ENCODE assay signal across 9 mouse cellular contexts in the genomic region with DNA sequence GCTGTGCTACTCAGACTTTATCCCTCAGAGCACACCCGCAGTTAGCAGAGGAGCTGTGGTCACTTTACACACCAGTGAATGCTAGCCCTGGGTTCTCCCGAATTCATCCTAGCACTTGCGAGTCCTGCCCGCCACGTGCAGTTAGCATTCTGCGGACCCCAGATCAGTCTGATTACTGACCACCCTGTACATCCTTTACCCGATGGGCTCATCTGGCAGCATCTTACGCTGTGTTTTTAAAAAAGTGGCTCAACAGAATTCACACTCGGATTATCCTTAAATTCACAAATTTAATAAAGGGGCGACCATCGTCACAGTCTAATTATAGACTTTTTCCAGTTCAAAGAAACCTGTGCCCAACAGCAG. TPM values are rescaled to one million over a fixed set of nuclear protein-coding genes. Genes with fewer than 3 reads are reported as not detected.
A peak's percentile ranks its signal among the peaks of the same experiment; 100 is the strongest.
DNase-seq lines count a peak whose midpoint lies in the region; ATAC-seq and TF ChIP-seq lines count a peak whose summit lies in the region.
"Had no signal": no experiment of that assay in that cellular context is flagged by ENCODE, and none has a peak within 500 bp of the region (broad histone marks: within the 10 kb centered on the region; RNA-seq: fewer than 3 reads in every experiment).

No protein-coding gene starts in this region.

- H3K27ac ChIP-seq in heart, embryonic 14.5 days (replicated peaks in 1 of 2; ENCODE audit: control insufficient read depth in 1 of 2, insufficient read depth in 1 of 2, low read depth in 2 of 2, low read length in 2 of 2): peak overlapping the region; percentile 75 to 83
- H3K27ac ChIP-seq in ES-E14 (ENCODE audit: insufficient read depth, low read depth, low read length, poor library complexity, severe bottlenecking) (no peak overlapping the region), macrophage (no peak overlapping the region)
- H3K27ac ChIP-seq in forebrain, postnatal 0 days (ENCODE audit: low read depth, low read length): peak overlapping the region; percentile 70

- H3K79me2 ChIP-seq in macrophage (ENCODE audit: inconsistent target): peaks cover 49% of the 10 kb centered on the region

- H3K4me1 ChIP-seq in heart, embryonic 14.5 days (ENCODE audit: control insufficient read depth in 2 of 2, insufficient read depth in 2 of 2, low read length in 2 of 2): peaks cover 11 to 32% of the 10 kb centered on the region in 2 experiments
- H3K4me1 ChIP-seq in ES-E14 (ENCODE audit: control insufficient read depth in 2 of 2, insufficient read depth in 2 of 2, low read length in 2 of 2, poor library complexity in 1 of 2): peaks cover 0 to 2% of the 10 kb centered on the region in 2 experiments; a peak in 1 of 4 replicates
- peaks cover 10% of the 10 kb centered on the region for H3K4me1 ChIP-seq in forebrain, postnatal 0 days (ENCODE audit: insufficient read depth)

- H3K4me2 ChIP-seq in heart, embryonic 14.5 days (ENCODE audit: low read length): peak overlapping the region; percentile 84
- H3K4me2 ChIP-seq in forebrain, postnatal 0 days (ENCODE audit: low read depth): peak overlapping the region; percentile 91

- H3K9me3 ChIP-seq in heart, embryonic 14.5 days (ENCODE audit: control insufficient read depth, low read length): no peaks in the 10 kb centered on the region
- no peaks in the 10 kb centered on the region for H3K9me3 ChIP-seq in ES-E14 (ENCODE audit: control insufficient read depth, insufficient read depth, low read depth, low read length)
- H3K9me3 ChIP-seq in forebrain, postnatal 0 days (ENCODE audit: low read length): no peaks in the 10 kb centered on the region

- H3K9ac ChIP-seq in heart, embryonic 14.5 days (ENCODE audit: low read length): peak overlapping the region; percentile 88
- H3K9ac ChIP-seq in ES-E14 (ENCODE audit: insufficient read depth, low read depth, low read length, poor library complexity, severe bottlenecking): peak overlapping the region; percentile 41; the same call in 1 of the 2 replicates
- peak overlapping the region; percentile 84 for H3K9ac ChIP-seq in forebrain, postnatal 0 days

- H3K27me3 ChIP-seq in heart, embryonic 14.5 days (ENCODE audit: control insufficient read depth, insufficient read depth, low read length): 0 out of 2 replicates have a peak, but pooled peaks cover 3% of the 10 kb centered on the region
- H3K27me3 ChIP-seq in forebrain, postnatal 0 days (ENCODE audit: insufficient read depth, low read length): no peaks in the 10 kb centered on the region

- 5% methylated on average over 11 of the region's 11 CpGs for WGBS in heart, embryonic 14.5 days
- 6% methylated on average over 11 of the region's 11 CpGs for WGBS in forebrain, postnatal 0 days
- WGBS in macrophage (ENCODE audit: missing documents): 30% methylated on average over 11 of the region's 11 CpGs

- no peak for TF ChIP-seq CTCF in forebrain, postnatal 0 days (IDR thresholded peaks at IDR 0.05; ENCODE audit: low read depth)

- DNase-seq in heart, postnatal 10 days: no peak
- DNase-seq in ES-E14 (ENCODE audit: low read depth, low spot score): no peak
- no peak for DNase-seq in forebrain, postnatal 0 days
- DNase-seq in ovary, postnatal 10 days (ENCODE audit: low spot score): no peak
- DNase-seq in embryo, embryonic 9.5 days (ENCODE audit: extremely low spot score): no peak
- DNase-seq in testis, postnatal 10 days (ENCODE audit: low spot score): no peak

- H3K36me3 ChIP-seq in heart, embryonic 14.5 days (ENCODE audit: control insufficient read depth, insufficient read depth, low read length): peaks cover 21% of the 10 kb centered on the region
- H3K36me3 ChIP-seq in ES-E14 (ENCODE audit: control insufficient read depth, insufficient read depth, low read length, poor library complexity, severe bottlenecking) (peaks cover 9% of the 10 kb centered on the region; the same call in 1 of the 2 replicates), macrophage (ENCODE audit: inconsistent target) (0 out of 2 replicates have a peak, but pooled peaks cover 5% of the 10 kb centered on the region)
- 0 out of 2 replicates have a peak, but pooled peaks cover 9% of the 10 kb centered on the region for H3K36me3 ChIP-seq in forebrain, postnatal 0 days (ENCODE audit: insufficient read depth)

- no peak for ATAC-seq in heart, embryonic 14.5 days (ENCODE audit: insufficient number of reproducible peaks, insufficient read depth, low FRiP score, low read depth)
- ATAC-seq in forebrain, postnatal 0 days: no peak

- intact Hi-C loops in heart, postnatal 10 days (cut with DNase I): loop anchor here (2.0 kb wide), 1 partner anchor 87 kb away; a partner anchor contains a TSS

- in situ Hi-C loops in ES-E14 (cut with MboI; ENCODE audit: low sequenced_read_pairs in 2 of 2, unreplicated experiment in 2 of 2): no loop called here

- peak overlapping the region; percentile 79 to 99 for H3K4me3 ChIP-seq in heart, embryonic 14.5 days (ENCODE audit: control insufficient read depth in 1 of 2, insufficient read depth in 1 of 2, low read depth in 1 of 2, low read length in 2 of 2)
- peak overlapping the region; percentile 40 to 92 for H3K4me3 ChIP-seq in ES-E14 (ENCODE audit: insufficient read depth in 1 of 2, low read depth in 1 of 2, low read length in 2 of 2, poor library complexity in 1 of 2, severe bottlenecking in 1 of 2)
- H3K4me3 ChIP-seq in forebrain, postnatal 0 days (ENCODE audit: low read depth, low read length): peak overlapping the region; percentile 96
- peak overlapping the region; percentile 30 for H3K4me3 ChIP-seq in macrophage (ENCODE audit: inconsistent target)

TF ChIP-seq in ES-E14, 5 proteins besides CTCF, POLR2A, EP300 and RAD21:
- TF ChIP-seq ZNF384 (IDR thresholded peaks at IDR 0.05; ENCODE audit: low read depth, low read length) (no peak), HCFC1 (IDR thresholded peaks at IDR 0.05; ENCODE audit: borderline replicate concordance, insufficient read depth, low read length) (no peak), MAFK (IDR thresholded peaks at IDR 0.05; ENCODE audit: insufficient read depth, low read depth, low read length) (no peak), ZC3H11A (IDR thresholded peaks at IDR 0.05; ENCODE audit: borderline replicate concordance, low read depth, low read length) (no peak), CHD2 (IDR thresholded peaks at IDR 0.05; ENCODE audit: low read depth, low read length) (no peak)
TF ChIP-seq in ES-E14: peak in this region for 0.

RNA-seq across cellular contexts. Expression of a gene that starts 0.4 kb away (rescaled TPM):
- 2.2 and 2.7 TPM in 2 replicates for polyA plus RNA-seq in heart, embryonic 14.5 days (2014; fragmentation: Nextera tagmentation; extraction: Ambion mirVana)
- total RNA-seq in heart, postnatal 10 days (2021): 10 to 100 TPM in 1 of 2 experiments, 1 to 10 TPM in 1; 10.0 to 10.1 TPM
- total RNA-seq in ES-E14 (2012; rRNA removed): 12.4 and 14.8 TPM in 2 replicates
- 21.6 and 22.8 TPM in 2 replicates for total RNA-seq in forebrain, postnatal 0 days (2014; rRNA removed)
- polyA plus RNA-seq in forebrain, postnatal 0 days (2015; fragmentation: Nextera tagmentation; extraction: Ambion mirVana): 7.6 and 11.6 TPM in 2 replicates
- 10 to 100 TPM in 22 of 26 experiments, 1 to 10 TPM in 4; 4.4 to 46.5 (median 19.0) TPM for total RNA-seq in macrophage (2018; cell fraction: chromatin; rRNA removed)
- 1 to 10 TPM in 25 of 26 experiments, under 1 TPM in 1; 0.78 to 4.7 (median 2.3) TPM for total RNA-seq in macrophage (2018; cell fraction: cytosol; rRNA removed)
- 10 to 100 TPM in 13 of 26 experiments, 1 to 10 TPM in 13; 2.4 to 26.8 (median 10.0) TPM for total RNA-seq in macrophage (2018; cell fraction: nucleus; rRNA removed)
- 2.4 to 4.9 TPM (median 3.0 TPM) in 3 replicates for polyA plus RNA-seq in macrophage (2018)

RNA-seq across cellular contexts. Expression of a gene that starts 3.4 kb away (rescaled TPM):
- 22.5 and 25.1 TPM in 2 replicates for polyA plus RNA-seq in heart, embryonic 14.5 days (2014; fragmentation: Nextera tagmentation; extraction: Ambion mirVana)
- total RNA-seq in heart, postnatal 10 days (2021): 10 to 100 TPM; 18.4 to 18.8 TPM
- 22.8 and 25.5 TPM in 2 replicates for total RNA-seq in ES-E14 (2012; rRNA removed)
- total RNA-seq in forebrain, postnatal 0 days (2014; rRNA removed): 23.7 and 24.2 TPM in 2 replicates
- 30.8 and 32.8 TPM in 2 replicates for polyA plus RNA-seq in forebrain, postnatal 0 days (2015; fragmentation: Nextera tagmentation; extraction: Ambion mirVana)
- total RNA-seq in macrophage (2018; cell fraction: chromatin; rRNA removed): 10 to 100 TPM in 4 of 26 experiments, 1 to 10 TPM in 22; 2.1 to 12.0 (median 6.1) TPM
- 1 to 10 TPM; 2.9 to 6.9 (median 5.5) TPM for total RNA-seq in macrophage (2018; cell fraction: cytosol; rRNA removed)
- total RNA-seq in macrophage (2018; cell fraction: nucleus; rRNA removed): 10 to 100 TPM in 12 of 26 experiments, 1 to 10 TPM in 14; 4.6 to 19.2 (median 9.2) TPM
- polyA plus RNA-seq in macrophage (2018): 3.5 to 10.5 TPM (median 6.5 TPM) in 3 replicates

RNA-seq across cellular contexts. Expression of a gene that starts 12.5 kb away (rescaled TPM):
- polyA plus RNA-seq in heart, embryonic 14.5 days (2014; fragmentation: Nextera tagmentation; extraction: Ambion mirVana): not detected in 2 replicates
- not detected for total RNA-seq in heart, postnatal 10 days (2021)
- total RNA-seq in ES-E14 (2012; rRNA removed): not detected in 2 replicates
- total RNA-seq in forebrain, postnatal 0 days (2014; rRNA removed): not detected in 2 replicates
- polyA plus RNA-seq in forebrain, postnatal 0 days (2015; fragmentation: Nextera tagmentation; extraction: Ambion mirVana): not detected in 2 replicates
- not detected for total RNA-seq in macrophage (2018; cell fraction: chromatin; rRNA removed)
- not detected for total RNA-seq in macrophage (2018; cell fraction: cytosol; rRNA removed)
- total RNA-seq in macrophage (2018; cell fraction: nucleus; rRNA removed): not detected
- polyA plus RNA-seq in macrophage (2018): not detected in 3 replicates
- total RNA-seq: hematopoietic stem cell, adult 5-6 weeks had no signal

RNA-seq across cellular contexts. Expression of a gene that starts 25.5 kb away (rescaled TPM):
- not detected in 2 replicates for polyA plus RNA-seq in heart, embryonic 14.5 days (2014; fragmentation: Nextera tagmentation; extraction: Ambion mirVana)
- under 1 TPM in 1 of 2 experiments, not detected in 1; 0.10 TPM for total RNA-seq in heart, postnatal 10 days (2021)
- 0.18 and 0.32 TPM in 2 replicates for total RNA-seq in ES-E14 (2012; rRNA removed)
- 0.05 TPM in 1 of 2 replicates, not detected in the other for total RNA-seq in forebrain, postnatal 0 days (2014; rRNA removed)
- polyA plus RNA-seq in forebrain, postnatal 0 days (2015; fragmentation: Nextera tagmentation; extraction: Ambion mirVana): not detected in 2 replicates
- 1 to 10 TPM in 25 of 26 experiments, under 1 TPM in 1; 0.88 to 8.2 (median 2.4) TPM for total RNA-seq in macrophage (2018; cell fraction: chromatin; rRNA removed)
- under 1 TPM in 10 of 26 experiments, not detected in 16; 0.03 to 0.26 (median 0.07) TPM for total RNA-seq in macrophage (2018; cell fraction: cytosol; rRNA removed)
- total RNA-seq in macrophage (2018; cell fraction: nucleus; rRNA removed): 1 to 10 TPM in 14 of 26 experiments, under 1 TPM in 11, not detected in 1; 0.44 to 2.8 (median 1.1) TPM
- not detected in 3 replicates for polyA plus RNA-seq in macrophage (2018)
- total RNA-seq: hematopoietic stem cell, adult 5-6 weeks had no signal

RNA-seq across cellular contexts. Expression of a gene that starts 52.2 kb away (rescaled TPM):
- 23.8 and 25.9 TPM in 2 replicates for polyA plus RNA-seq in heart, embryonic 14.5 days (2014; fragmentation: Nextera tagmentation; extraction: Ambion mirVana)
- 10 to 100 TPM; 11.3 to 13.9 TPM for total RNA-seq in heart, postnatal 10 days (2021)
- total RNA-seq in ES-E14 (2012; rRNA removed): 17.3 and 28.5 TPM in 2 replicates
- 91.3 and 109 TPM in 2 replicates for total RNA-seq in forebrain, postnatal 0 days (2014; rRNA removed)
- polyA plus RNA-seq in forebrain, postnatal 0 days (2015; fragmentation: Nextera tagmentation; extraction: Ambion mirVana): 119 and 121 TPM in 2 replicates
- 10 to 100 TPM in 24 of 26 experiments, 1 to 10 TPM in 2; 7.2 to 26.8 (median 14.8) TPM for total RNA-seq in macrophage (2018; cell fraction: chromatin; rRNA removed)
- total RNA-seq in macrophage (2018; cell fraction: cytosol; rRNA removed): 10 to 100 TPM; 22.2 to 37.5 (median 28.2) TPM
- 10 to 100 TPM; 12.2 to 38.7 (median 22.5) TPM for total RNA-seq in macrophage (2018; cell fraction: nucleus; rRNA removed)
- 31.8 to 33.6 TPM (median 33.3 TPM) in 3 replicates for polyA plus RNA-seq in macrophage (2018)

Comparison
In these comparisons a context has a peak if more than half of its experiments do, and no peak if none do; other contexts are left out.
1. H3K27ac ChIP-seq: peak in heart, embryonic 14.5 days (2 of 2) and forebrain, postnatal 0 days (single experiment); none in ES-E14 (single experiment) and macrophage (single experiment).
2. H3K4me3 ChIP-seq: peak in every context shown above with its lines; median percentile 96 in forebrain, postnatal 0 days; 89 in heart, embryonic 14.5 days; 66 in ES-E14; 30 in macrophage.
3. Peak in every context shown above with its lines, with median percentiles within 50 percentile points of each other: H3K9ac ChIP-seq.